Mouse (Mus musculus): ENCODE results near the gene Susd1. TPM values are rescaled to one million over a fixed set of nuclear protein-coding genes. Genes with fewer than 3 reads are reported as not detected.
A peak's percentile ranks its signal among the peaks of the same experiment; 100 is the strongest.

The Susd1 gene
- total and polyA plus RNA-seq, 3 experiments, result 49.0 to 180 (median 67.6) TPM

DNA sequence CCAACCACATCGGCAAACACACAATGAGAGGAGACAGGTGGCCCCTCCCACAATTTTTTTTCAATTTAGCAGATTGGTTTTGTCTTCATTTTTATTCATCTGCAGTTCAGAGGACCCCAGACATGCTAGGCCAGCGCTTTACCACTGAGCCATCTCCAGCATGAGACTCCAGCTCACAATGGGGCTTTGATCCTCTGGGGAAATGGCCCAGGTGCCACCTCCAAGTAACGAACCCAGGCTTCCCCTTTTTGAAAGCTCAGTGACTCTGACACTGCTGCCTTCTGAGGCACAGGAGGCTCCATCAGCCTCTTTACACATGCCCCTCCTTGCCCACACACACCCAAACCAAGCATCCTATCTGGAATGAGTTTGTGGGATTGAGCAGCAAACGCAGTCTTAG lies 5.7 kb upstream of the Susd1 start:
- Histone ChIP-seq H3K4me1 (ENCODE audit: control insufficient read depth in 1 of 2, insufficient read depth in 2 of 2, low read length in 2 of 2) (peaks cover 20 to 24% of the 10 kb centered on the region in 2 experiments), H3K36me3 (ENCODE audit: control insufficient read depth in 1 of 2, insufficient read depth in 2 of 2, low read length in 2 of 2) (peaks cover 0 to 25% of the 10 kb centered on the region in 2 experiments; a peak in 2 of 4 replicates), H3K79me2 (ENCODE audit: control insufficient read depth, insufficient read depth, low read length, poor library complexity) (no peaks in the 10 kb centered on the region), H3K27me3 (ENCODE audit: control insufficient read depth in 1 of 2, insufficient read depth in 2 of 2, low read length in 2 of 2) (no peaks in the 10 kb centered on the region), H3K4me3 (ENCODE audit: control insufficient read depth in 1 of 2, insufficient read depth in 1 of 2, low read depth in 2 of 2, low read length in 2 of 2) (no peak overlapping the region), H3K9ac (ENCODE audit: control insufficient read depth, low read depth, low read length, poor library complexity, severe bottlenecking) (no peak overlapping the region), H3K27ac (ENCODE audit: control insufficient read depth, low read depth, low read length) (no peak overlapping the region), H3K9me3 (replicated peaks; ENCODE audit: insufficient read depth, low read length) (no peaks in the 10 kb centered on the region)
- peak; percentile 41 for DNase-seq (ENCODE audit: low read depth, low spot score)
- TF ChIP-seq ZKSCAN1 (IDR thresholded peaks at IDR 0.05; ENCODE audit: low read depth, low read length), result no peak
- TF ChIP-seq GABPA (IDR thresholded peaks at IDR 0.05; ENCODE audit: low read depth, low read length), result no peak
- no peak for TF ChIP-seq ZNF384 (IDR thresholded peaks at IDR 0.05; ENCODE audit: low read depth, low read length)
- TF ChIP-seq ZC3H11A (IDR thresholded peaks at IDR 0.05; ENCODE audit: low read depth, low read length), result no peak
- no peak for TF ChIP-seq KAT2A (conservative IDR thresholded peaks at IDR 0.05; ENCODE audit: low read depth, low read length)
- no peak for TF ChIP-seq CHD2 (IDR thresholded peaks at IDR 0.05; ENCODE audit: low read length)
- TF ChIP-seq BHLHE40 (IDR thresholded peaks at IDR 0.05; ENCODE audit: borderline replicate concordance, low read depth, low read length), result no peak
- no peak for TF ChIP-seq POLR2A (IDR thresholded peaks at IDR 0.05; ENCODE audit: control insufficient read depth in 1 of 2, insufficient read depth in 1 of 2, low read depth in 1 of 2, low read length in 2 of 2, poor library complexity in 1 of 2)

DNA sequence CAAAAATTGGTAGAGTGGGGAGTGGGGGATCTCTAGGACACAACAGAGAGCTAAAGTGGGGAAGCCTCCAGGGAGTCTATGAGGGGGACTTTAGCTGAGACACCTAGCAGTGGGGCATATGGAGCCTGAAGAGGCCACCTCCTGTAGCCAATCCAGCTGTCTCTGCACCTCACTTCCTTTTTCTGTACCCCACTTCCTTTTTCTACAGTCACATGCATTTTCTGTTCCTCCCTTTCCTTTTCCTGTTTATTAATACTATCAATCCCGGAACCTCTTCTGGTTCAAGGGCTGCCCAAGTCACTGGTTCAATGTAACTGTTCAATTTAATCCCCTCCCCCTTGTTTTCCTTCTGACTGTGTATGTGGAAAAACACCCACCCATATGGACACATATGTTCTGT lies 2.8 kb upstream of the Susd1 start:
- DNase-seq (ENCODE audit: low read depth, low spot score), result peak; percentile 81
- H3K4me1 ChIP-seq (ENCODE audit: control insufficient read depth in 1 of 2, insufficient read depth in 2 of 2, low read length in 2 of 2), result peaks cover 32 to 33% of the 10 kb centered on the region in 2 experiments
- no peak overlapping the region for H3K4me3 ChIP-seq (ENCODE audit: control insufficient read depth in 1 of 2, insufficient read depth in 1 of 2, low read depth in 2 of 2, low read length in 2 of 2)
- H3K27me3 ChIP-seq (ENCODE audit: control insufficient read depth in 1 of 2, insufficient read depth in 2 of 2, low read length in 2 of 2), result no peaks in the 10 kb centered on the region
- H3K36me3 ChIP-seq (ENCODE audit: control insufficient read depth in 1 of 2, insufficient read depth in 2 of 2, low read length in 2 of 2), result peaks cover 0 to 38% of the 10 kb centered on the region in 2 experiments; a peak in 2 of 4 replicates
- H3K9me3 ChIP-seq (replicated peaks; ENCODE audit: insufficient read depth, low read length), result no peaks in the 10 kb centered on the region
- peaks cover 24% of the 10 kb centered on the region for H3K79me2 ChIP-seq (ENCODE audit: control insufficient read depth, insufficient read depth, low read length, poor library complexity)
- H3K27ac ChIP-seq (ENCODE audit: control insufficient read depth, low read depth, low read length), result peak overlapping the region; percentile 48
- H3K9ac ChIP-seq (ENCODE audit: control insufficient read depth, low read depth, low read length, poor library complexity, severe bottlenecking), result no peak overlapping the region
- no peak for TF ChIP-seq RCOR1 (IDR thresholded peaks at IDR 0.05; ENCODE audit: low read depth, low read length)
- 0 out of 2 replicates have a peak, but pooled peaks have one; percentile 20 for TF ChIP-seq GATA1 (IDR thresholded peaks at IDR 0.05; ENCODE audit: low read depth, low read length)
- TF ChIP-seq USF1 (IDR thresholded peaks at IDR 0.05; ENCODE audit: low read depth, low read length), result peak; percentile 87
- TF ChIP-seq MEF2A (IDR thresholded peaks at IDR 0.05; ENCODE audit: extremely low read depth, insufficient replicate concordance, low read depth, low read length, poor library complexity, severe bottlenecking), result no peak
- no peak for TF ChIP-seq UBTF (IDR thresholded peaks at IDR 0.05; ENCODE audit: borderline replicate concordance, insufficient read depth, low read depth, low read length)
- no peak for TF ChIP-seq KAT2A (conservative IDR thresholded peaks at IDR 0.05; ENCODE audit: low read depth, low read length)
- TF ChIP-seq ZKSCAN1 (IDR thresholded peaks at IDR 0.05; ENCODE audit: low read depth, low read length), result no peak
- 0 out of 4 replicates have a peak, but pooled peaks of 1 of the 2 experiments have one; percentile 23 for TF ChIP-seq USF2 (IDR thresholded peaks at IDR 0.05; ENCODE audit: borderline replicate concordance in 1 of 2, insufficient read depth in 1 of 2, low read depth in 1 of 2, low read length in 2 of 2)
- TF ChIP-seq BHLHE40 (IDR thresholded peaks at IDR 0.05; ENCODE audit: borderline replicate concordance, low read depth, low read length), result no peak
- TF ChIP-seq CTCF (IDR thresholded peaks at IDR 0.05 in 2 of 3, conservative IDR thresholded peaks at IDR 0.05 in 1 of 3; ENCODE audit: control insufficient read depth in 1 of 3, insufficient read depth in 1 of 3, low read depth in 2 of 3, low read length in 3 of 3, poor library complexity in 1 of 3, severe bottlenecking in 1 of 3), result no peak
- TF ChIP-seq MYB (IDR thresholded peaks at IDR 0.05; ENCODE audit: low read depth, low read length), result no peak
- no peak; the same call in 1 of the 2 replicates for TF ChIP-seq ZC3H11A (IDR thresholded peaks at IDR 0.05; ENCODE audit: low read depth, low read length)
- peak; percentile 72 for TF ChIP-seq HCFC1 (IDR thresholded peaks at IDR 0.05; ENCODE audit: low read depth, low read length)
- TF ChIP-seq JUND (IDR thresholded peaks at IDR 0.05; ENCODE audit: low read depth, low read length), result no peak
- no peak for TF ChIP-seq CHD1 (IDR thresholded peaks at IDR 0.05; ENCODE audit: low read depth, low read length)
- TF ChIP-seq POLR2AphosphoS2 (IDR thresholded peaks at IDR 0.05; ENCODE audit: low read length), result no peak
- TF ChIP-seq CHD2 (IDR thresholded peaks at IDR 0.05; ENCODE audit: low read length), result no peak
- peak; percentile 14; the same call in 1 of the 2 replicates for TF ChIP-seq TCF12 (IDR thresholded peaks at IDR 0.05; ENCODE audit: low read depth, low read length)
- TF ChIP-seq TAL1 (IDR thresholded peaks at IDR 0.05; ENCODE audit: low read length), result no peak
- TF ChIP-seq TBP (IDR thresholded peaks at IDR 0.05; ENCODE audit: low read depth, low read length), result peak; percentile 68; the same call in 1 of the 2 replicates
- no peak for TF ChIP-seq SMC3 (IDR thresholded peaks at IDR 0.05; ENCODE audit: low read depth, low read length)
- peak; percentile 35; the same call in 1 of the 2 replicates for TF ChIP-seq SIN3A (IDR thresholded peaks at IDR 0.05; ENCODE audit: low read length)
- no peak for TF ChIP-seq GABPA (IDR thresholded peaks at IDR 0.05; ENCODE audit: low read depth, low read length)
- TF ChIP-seq MAX (IDR thresholded peaks at IDR 0.05; ENCODE audit: low read length), result no peak; the same call in none of the 2 replicates
- TF ChIP-seq ZMIZ1 (IDR thresholded peaks at IDR 0.05; ENCODE audit: low read depth, low read length), result no peak
- TF ChIP-seq MAZ (IDR thresholded peaks at IDR 0.05; ENCODE audit: low read depth, low read length), result 0 out of 2 replicates have a peak, but pooled peaks have one; percentile 38
- peak in 1 of 2 experiments; percentile 69; a peak in 2 of 4 replicates for TF ChIP-seq POLR2A (IDR thresholded peaks at IDR 0.05; ENCODE audit: control insufficient read depth in 1 of 2, insufficient read depth in 1 of 2, low read depth in 1 of 2, low read length in 2 of 2, poor library complexity in 1 of 2)
- TF ChIP-seq ZNF384 (IDR thresholded peaks at IDR 0.05; ENCODE audit: low read depth, low read length), result no peak
- TF ChIP-seq EP300 (IDR thresholded peaks at IDR 0.05; ENCODE audit: low read depth in 1 of 2, low read length in 2 of 2), result peak in 1 of 2 experiments; percentile 40; a peak in 2 of 4 replicates

Measured in MEL (cell line).